ENCODE assay signal across 12 mouse cellular contexts in the genomic region with DNA sequence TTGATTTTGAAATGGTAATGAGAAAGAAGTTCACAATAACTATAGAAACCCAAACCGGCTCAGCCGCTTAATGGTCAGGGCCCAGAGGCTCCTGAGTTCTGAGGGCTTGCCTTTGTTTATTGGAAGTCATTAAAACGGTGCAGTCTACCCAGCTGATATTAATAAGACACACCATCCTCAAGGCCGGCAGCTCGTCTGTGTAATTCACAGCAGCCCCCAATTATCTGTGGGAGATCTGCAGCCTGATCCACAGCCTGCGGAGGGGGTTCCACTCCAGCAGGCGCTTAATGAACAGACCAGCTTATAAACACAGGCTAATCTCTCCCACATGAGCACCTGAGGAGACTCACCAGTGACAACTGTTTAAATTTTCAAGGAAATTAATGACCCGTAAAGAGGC.
DNase-seq lines count a peak whose midpoint lies in the region; ATAC-seq and TF ChIP-seq lines count a peak whose summit lies in the region.
"Had no signal": no experiment of that assay in that cellular context is flagged by ENCODE, and none has a peak within 500 bp of the region (broad histone marks: within the 10 kb centered on the region; RNA-seq: fewer than 3 reads in every experiment).

No protein-coding gene starts in this region.

- no peaks in the 10 kb centered on the region for H3K9me3 ChIP-seq in kidney, embryonic 16.5 days (ENCODE audit: low read length)
- no peaks in the 10 kb centered on the region for H3K9me3 ChIP-seq in forebrain, embryonic 12.5 days
- no peaks in the 10 kb centered on the region for H3K9me3 ChIP-seq in neural tube, embryonic 12.5 days

- H3K4me2 ChIP-seq in kidney, embryonic 16.5 days (replicated peaks; ENCODE audit: low read depth, low read length): peak overlapping the region; percentile 8; the same call in 1 of the 2 replicates
- 0 out of 2 replicates have a peak overlapping the region, but pooled peaks have one; percentile 19 for H3K4me2 ChIP-seq in forebrain, embryonic 12.5 days
- no peak overlapping the region for H3K4me2 ChIP-seq in neural tube, embryonic 12.5 days (replicated peaks)
- H3K4me2 ChIP-seq: heart, embryonic 11.5 days had no signal

- no peaks in the 10 kb centered on the region for H3K27me3 ChIP-seq in kidney, embryonic 16.5 days (ENCODE audit: insufficient read depth, low read length)
- H3K27me3 ChIP-seq in forebrain, embryonic 12.5 days: no peaks in the 10 kb centered on the region
- H3K27me3 ChIP-seq in neural tube, embryonic 12.5 days (replicated peaks): no peaks in the 10 kb centered on the region
- no peaks in the 10 kb centered on the region for H3K27me3 ChIP-seq in thymus, adult 2 months (ENCODE audit: control insufficient read depth, insufficient read depth, low read length)

- peak overlapping the region; percentile 3; the same call in 1 of the 2 replicates for H3K27ac ChIP-seq in kidney, embryonic 16.5 days (ENCODE audit: low read length)
- H3K27ac ChIP-seq in forebrain, embryonic 12.5 days: peak overlapping the region; percentile 59; the same call in 1 of the 2 replicates
- H3K27ac ChIP-seq in neural tube, embryonic 12.5 days: no peak overlapping the region
- no peak overlapping the region for H3K27ac ChIP-seq in thymus, adult 2 months (ENCODE audit: control insufficient read depth, insufficient read depth, low read length)

- no peaks in the 10 kb centered on the region for H3K36me3 ChIP-seq in kidney, embryonic 16.5 days (ENCODE audit: insufficient read depth, low read length)
- H3K36me3 ChIP-seq in forebrain, embryonic 12.5 days (replicated peaks): no peaks in the 10 kb centered on the region
- H3K36me3 ChIP-seq in neural tube, embryonic 12.5 days: no peaks in the 10 kb centered on the region
- H3K36me3 ChIP-seq in thymus, adult 2 months (ENCODE audit: control insufficient read depth, insufficient read depth, low read length): no peaks in the 10 kb centered on the region

- no peak overlapping the region for H3K4me3 ChIP-seq in kidney, embryonic 16.5 days (ENCODE audit: low read length)
- no peak overlapping the region for H3K4me3 ChIP-seq in forebrain, embryonic 12.5 days (replicated peaks)
- H3K4me3 ChIP-seq in neural tube, embryonic 12.5 days: no peak overlapping the region
- no peak overlapping the region for H3K4me3 ChIP-seq in thymus, adult 2 months (ENCODE audit: control insufficient read depth, insufficient read depth, low read length)

- WGBS in kidney, embryonic 16.5 days: 20% methylated on average over 8 of the region's 8 CpGs
- 5% methylated on average over 8 of the region's 8 CpGs for WGBS in forebrain, embryonic 12.5 days
- WGBS in neural tube, embryonic 12.5 days: 44% methylated on average over 8 of the region's 8 CpGs
- 79% methylated on average over 8 of the region's 8 CpGs for WGBS in thymus, adult 2 months

- no peak for TF ChIP-seq CTCF in thymus, adult 2 months (IDR thresholded peaks at IDR 0.05; ENCODE audit: borderline replicate concordance, control insufficient read depth, extremely low read depth, insufficient read depth, low read length, poor library complexity)

- no peak for DNase-seq in kidney, postnatal 14 days
- DNase-seq in kidney, postnatal 4 days: peak; percentile 45 to 67
- DNase-seq in thymus, adult 2 months: no peak
- no peak for DNase-seq in layer of hippocampus, adult 18-20 months (ENCODE audit: low spot score in 2 of 2)
- no peak for DNase-seq in thymus, postnatal 4 days
- DNase-seq: adrenal gland, postnatal 10 days; B cell, adult 2 months; cerebellum, adult 8-10 months had no signal

- no peak for TF ChIP-seq POLR2A in thymus, adult 2 months (IDR thresholded peaks at IDR 0.05; ENCODE audit: control insufficient read depth, extremely low read depth, insufficient read depth, low read length, poor library complexity)

- peak; percentile 94 for ATAC-seq in kidney, embryonic 16.5 days (ENCODE audit: low FRiP score, low TSS enrichment)
- peak; percentile 92 for ATAC-seq in forebrain, embryonic 12.5 days (ENCODE audit: low FRiP score)
- ATAC-seq in neural tube, embryonic 12.5 days (ENCODE audit: low FRiP score, low read depth): peak; percentile 88

- no peak overlapping the region for H3K9ac ChIP-seq in kidney, embryonic 16.5 days (replicated peaks; ENCODE audit: low read length)
- H3K9ac ChIP-seq in forebrain, embryonic 12.5 days: no peak overlapping the region
- no peak overlapping the region for H3K9ac ChIP-seq in neural tube, embryonic 12.5 days

- peaks cover 13% of the 10 kb centered on the region; the same call in 1 of the 2 replicates for H3K4me1 ChIP-seq in kidney, embryonic 16.5 days (ENCODE audit: insufficient read depth, low read length)
- H3K4me1 ChIP-seq in forebrain, embryonic 12.5 days: peaks cover 18% of the 10 kb centered on the region
- 0 out of 2 replicates have a peak, but pooled peaks cover 5% of the 10 kb centered on the region for H3K4me1 ChIP-seq in neural tube, embryonic 12.5 days
- no peaks in the 10 kb centered on the region for H3K4me1 ChIP-seq in thymus, adult 2 months (replicated peaks; ENCODE audit: control insufficient read depth, insufficient read depth, low read length)

Comparison
In these comparisons a context has a peak if more than half of its experiments do, and no peak if none do; other contexts are left out.
1. DNase-seq: peak in kidney, postnatal 4 days (2 of 2); none in kidney, postnatal 14 days (single experiment), thymus, adult 2 months (single experiment), layer of hippocampus, adult 18-20 months (0 of 2) and thymus, postnatal 4 days (single experiment).
2. H3K27ac ChIP-seq: peak in kidney, embryonic 16.5 days (single experiment) and forebrain, embryonic 12.5 days (single experiment); none in neural tube, embryonic 12.5 days (single experiment) and thymus, adult 2 months (single experiment).
3. Peak in every context shown above with its lines, with median percentiles within 50 percentile points of each other: ATAC-seq.